Mouse (Mus musculus) thymus, adult 2 months (tissue): Measurements from ENCODE around the gene Dock3. TPM values are rescaled to one million over a fixed set of nuclear protein-coding genes. Genes with fewer than 3 reads are reported as not detected.

ENCODE experiments used
- DNase-seq: peaks from one replicate; pipeline ENCODE4 v3.0.0; 2021
- H3K27ac ChIP-seq: fragments of 200-500 bp; 2 replicates; pipeline ENCODE4 v1.5.1; 2012; ENCODE audit warnings: low read length, control low read depth; ENCODE audit not compliant: control insufficient read depth, insufficient read depth
- H3K27me3 ChIP-seq: fragments of 200-500 bp; 2 replicates; pipeline ENCODE4 v1.6.1; 2012; ENCODE audit warnings: mild to moderate bottlenecking, low read length, moderate library complexity, mixed read lengths; ENCODE audit not compliant: control insufficient read depth, insufficient read depth
- H3K36me3 ChIP-seq: fragments of 200-500 bp; 2 replicates; pipeline ENCODE4 v1.6.1; 2012; ENCODE audit warnings: mild to moderate bottlenecking, low read length, moderate library complexity; ENCODE audit not compliant: control insufficient read depth, insufficient read depth
- H3K4me1 ChIP-seq: fragments of 200-500 bp; replicated peaks from 2 replicates; pipeline ENCODE4 v1.6.1; 2012; ENCODE audit warnings: low read length; ENCODE audit not compliant: control insufficient read depth, insufficient read depth
- H3K4me3 ChIP-seq: fragments of 200-500 bp; 2 replicates; pipeline ENCODE4 v1.5.1; 2012; ENCODE audit warnings: mild to moderate bottlenecking, low read length, control low read depth, moderate library complexity; ENCODE audit not compliant: control insufficient read depth, insufficient read depth
- CTCF ChIP-seq: fragments of 200-500 bp; IDR thresholded peaks from 2 replicates; pipeline ENCODE4 v1.5.1; 2012; ENCODE audit warnings: mild to moderate bottlenecking, control low read depth, low read length, moderate library complexity, borderline replicate concordance; ENCODE audit not compliant: control insufficient read depth, poor library complexity, insufficient read depth; ENCODE audit errors: extremely low read depth
- POLR2A ChIP-seq: fragments of 200-500 bp; IDR thresholded peaks from 2 replicates; pipeline ENCODE4 v1.6.1; 2012; ENCODE audit warnings: mild to moderate bottlenecking, low read length, control low read depth, moderate library complexity; ENCODE audit not compliant: control insufficient read depth, poor library complexity, insufficient read depth; ENCODE audit errors: extremely low read depth
- WGBS: fragments of 180-500 bp; shearing (Covaris S2); methylation state at CpG from one replicate; pipeline ENCODE4 v1.1.7; 2018; 5-methylcytosine and 5-hydroxymethylcytosine counted together
- polyA plus RNA-seq: library from polyadenylated mRNA; depleted of rRNA; stranded (reverse); fragments of >200 nt; gene quantifications from 2 replicates; pipeline ENCODE4 v1.2.3, GENCODE M21; 2012

Gene Dock3
- polyA plus RNA-seq, 1 experiment = 3.2 TPM

DNA sequence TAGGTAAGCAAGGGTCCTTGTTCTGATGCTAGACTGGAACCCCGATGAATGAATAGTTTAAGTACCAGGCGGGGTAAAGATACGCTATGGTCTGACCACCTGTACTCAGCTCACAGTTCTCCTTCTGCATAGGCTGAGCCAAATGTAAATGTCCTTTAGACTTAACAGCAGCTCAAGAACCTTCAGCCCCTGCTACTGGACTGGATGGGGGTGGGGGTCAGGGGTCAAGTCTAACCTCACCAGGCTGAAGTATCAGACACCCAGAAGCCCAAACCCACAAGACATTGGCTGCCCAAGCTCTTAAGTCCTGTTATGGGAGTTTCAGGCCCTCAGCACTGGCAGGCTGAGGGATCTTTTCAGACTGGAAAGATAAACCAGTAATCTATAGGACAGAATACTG is 343.4 kb downstream of the Dock3 start:
- Histone ChIP-seq H3K36me3 (peaks cover 5% of the 10 kb centered on the region; the same call in 1 of the 2 replicates), H3K4me1 (peaks cover 36% of the 10 kb centered on the region), H3K4me3 (no peak overlapping the region), H3K27ac (no peak overlapping the region), H3K27me3 (no peaks in the 10 kb centered on the region)
- WGBS = over 99% methylated on average over 3 of the region's 3 CpGs
- TF ChIP-seq CTCF (no peak), POLR2A (no peak)
- DNase-seq = no peak

DNA sequence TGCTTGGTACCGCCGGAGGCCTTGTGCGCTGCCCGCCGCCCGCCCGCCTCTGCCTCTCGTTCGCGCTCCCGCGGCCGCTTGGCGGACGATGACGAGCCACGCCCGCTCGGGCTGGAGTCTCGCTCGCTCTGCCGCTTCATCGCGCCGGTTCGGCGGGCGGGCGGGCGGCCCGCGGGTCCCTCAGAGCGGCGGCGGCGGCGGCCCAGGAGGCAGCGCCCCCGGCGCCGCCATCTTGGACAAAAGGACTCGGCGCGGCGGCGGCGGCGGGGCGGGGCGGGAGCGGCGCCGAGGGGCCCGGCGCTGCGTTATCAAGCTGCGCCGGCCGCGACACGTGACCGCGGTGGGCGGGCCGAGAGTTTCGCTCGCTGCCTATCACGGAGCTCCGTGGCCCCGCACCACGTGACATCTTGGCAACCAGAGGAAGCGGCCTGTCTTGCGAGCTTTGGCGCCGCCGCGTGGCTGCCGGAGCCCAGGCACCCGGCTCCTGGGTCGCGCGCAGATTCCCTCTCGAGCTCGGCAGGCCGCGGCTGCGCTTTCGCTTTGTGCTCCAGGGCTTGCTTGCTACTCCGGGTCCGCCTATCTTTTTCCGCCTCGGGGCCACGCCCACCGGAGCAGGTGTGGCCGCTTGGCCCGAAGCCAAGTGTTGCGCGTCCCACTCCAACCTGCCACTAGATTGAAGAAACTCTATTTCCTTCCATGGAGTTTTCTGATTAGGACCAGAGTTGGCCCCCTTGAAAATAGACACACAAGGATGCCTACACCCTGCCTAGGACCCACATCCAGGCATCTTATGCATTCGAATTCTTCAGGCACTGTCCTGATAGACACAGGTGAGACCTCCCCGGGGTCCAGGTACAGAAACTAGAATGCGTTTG is 344.6 kb downstream of the Dock3 start, which contains the start of gene Rbm15b:
Gene Rbm15b (minus strand): TSS at position 601 of the 875 bp plus-strand sequence.
- H3K36me3 ChIP-seq = peaks cover 10% of the 10 kb centered on the region; the same call in 1 of the 2 replicates
- H3K27me3 ChIP-seq = no peaks in the 10 kb centered on the region
- WGBS = 2% methylated on average over 98 of the region's 101 CpGs
- peak within 1 kb of the TSS; percentile 57 for H3K4me3 ChIP-seq
- peak; percentile 99 for DNase-seq
- peak within 1 kb of the TSS; percentile 38; the same call in 1 of the 2 replicates for H3K27ac ChIP-seq
- TF ChIP-seq CTCF (peak; percentile 91), POLR2A (peak; percentile 60; the same call in 1 of the 2 replicates)
- peaks cover 39% of the 10 kb centered on the region for H3K4me1 ChIP-seq

DNA sequence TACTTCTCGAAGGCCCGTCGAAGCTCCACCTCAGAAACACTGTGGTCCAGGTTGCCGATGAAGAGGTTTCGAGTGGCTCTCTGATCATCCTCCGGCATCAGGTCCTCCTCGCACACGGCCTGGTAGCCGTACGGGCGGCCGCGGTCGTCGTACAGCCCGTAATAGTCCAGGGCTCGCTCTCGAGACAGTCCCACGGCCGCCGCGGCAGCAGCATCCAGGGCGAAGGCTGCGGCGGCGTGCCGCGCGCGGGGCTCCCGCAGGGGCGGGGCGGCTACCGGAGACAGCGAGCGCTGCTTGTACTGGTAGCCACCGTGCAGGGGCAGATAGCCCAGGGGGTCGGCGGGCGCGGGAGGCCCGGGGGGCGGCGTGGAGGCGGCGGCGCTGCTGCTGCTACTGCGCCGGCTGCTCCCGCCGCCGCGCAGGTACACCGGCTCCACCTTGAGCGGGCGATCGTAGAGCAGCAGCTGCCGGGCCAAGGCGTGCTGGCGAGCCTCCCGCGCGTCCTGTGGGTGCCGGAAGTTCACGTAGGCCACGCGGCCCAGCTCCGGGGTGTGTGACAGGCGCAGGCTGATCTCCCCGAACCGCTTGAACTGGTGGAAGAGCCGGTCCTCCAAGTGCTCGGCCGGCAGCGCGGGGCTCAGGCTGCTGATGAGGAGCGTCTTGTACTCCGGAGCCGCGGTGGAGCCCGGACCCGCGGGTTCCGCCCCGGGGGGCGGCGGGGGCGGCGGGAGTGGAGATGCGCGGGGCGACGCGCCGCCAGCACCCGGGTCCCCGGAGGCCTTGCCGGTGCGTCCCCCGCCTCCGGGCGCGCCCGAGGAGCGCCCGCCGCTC is 345.6 kb downstream of the Dock3 start:
- Histone ChIP-seq H3K27me3 (no peaks in the 10 kb centered on the region), H3K4me3 (peak overlapping the region; percentile 57), H3K36me3 (peaks cover 14% of the 10 kb centered on the region; the same call in 1 of the 2 replicates), H3K27ac (no peak overlapping the region), H3K4me1 (peaks cover 39% of the 10 kb centered on the region)
- 3% methylated on average over 106 of the region's 107 CpGs for WGBS
- TF ChIP-seq POLR2A = no peak
- no peak for TF ChIP-seq CTCF
- peak; percentile 70 for DNase-seq

DNA sequence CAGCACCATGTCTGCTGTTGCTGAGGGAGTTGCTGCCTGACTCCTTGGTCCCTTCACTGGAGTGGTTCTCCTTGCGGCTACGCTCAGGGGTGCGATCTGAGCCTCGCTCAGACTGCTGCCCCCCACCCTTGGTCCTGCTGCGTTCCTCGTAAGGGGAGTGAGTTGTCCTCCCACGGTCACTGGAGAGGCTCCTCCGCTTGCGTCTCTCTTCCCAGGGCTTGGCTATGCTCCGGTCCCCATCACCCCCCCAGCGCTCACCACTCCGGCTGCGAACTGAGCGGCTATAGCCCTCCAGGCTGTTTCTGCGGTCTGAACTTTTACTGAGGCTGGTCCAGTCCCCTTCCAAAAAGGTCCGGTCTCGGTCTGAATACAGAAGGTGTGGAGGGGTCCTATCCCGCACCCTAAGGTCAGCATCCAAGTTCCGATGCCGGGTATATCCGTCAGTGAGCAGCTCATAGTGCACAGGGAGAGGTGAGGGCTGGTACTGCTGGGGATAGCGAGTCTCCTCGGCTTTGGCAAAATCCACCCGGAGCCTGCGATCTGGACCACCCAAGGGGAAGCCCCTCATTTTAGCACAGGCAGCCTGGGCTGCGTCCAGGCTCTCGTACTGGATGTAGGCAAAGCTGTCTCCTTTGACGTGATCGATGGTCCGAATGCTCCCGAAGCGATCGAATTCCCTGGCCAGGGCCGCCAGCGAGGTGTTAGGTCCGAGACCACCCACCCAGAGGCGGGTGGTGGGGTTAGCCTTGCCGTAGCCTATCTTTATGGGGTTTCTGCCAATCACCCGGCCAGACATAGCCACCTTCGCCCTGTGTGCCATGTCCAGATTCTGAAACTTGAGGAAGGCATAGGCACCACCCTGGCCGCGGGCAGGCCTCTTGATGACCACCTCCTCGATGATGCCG is 346.5 kb downstream of the Dock3 start:
- WGBS = 84% methylated on average over 44 of the region's 44 CpGs
- Histone ChIP-seq H3K4me1 (peaks cover 35% of the 10 kb centered on the region), H3K27me3 (no peaks in the 10 kb centered on the region), H3K27ac (no peak overlapping the region), H3K4me3 (peak overlapping the region; percentile 57), H3K36me3 (peaks cover 14% of the 10 kb centered on the region; the same call in 1 of the 2 replicates)
- TF ChIP-seq POLR2A (no peak), CTCF (no peak)
- no peak for DNase-seq

DNA sequence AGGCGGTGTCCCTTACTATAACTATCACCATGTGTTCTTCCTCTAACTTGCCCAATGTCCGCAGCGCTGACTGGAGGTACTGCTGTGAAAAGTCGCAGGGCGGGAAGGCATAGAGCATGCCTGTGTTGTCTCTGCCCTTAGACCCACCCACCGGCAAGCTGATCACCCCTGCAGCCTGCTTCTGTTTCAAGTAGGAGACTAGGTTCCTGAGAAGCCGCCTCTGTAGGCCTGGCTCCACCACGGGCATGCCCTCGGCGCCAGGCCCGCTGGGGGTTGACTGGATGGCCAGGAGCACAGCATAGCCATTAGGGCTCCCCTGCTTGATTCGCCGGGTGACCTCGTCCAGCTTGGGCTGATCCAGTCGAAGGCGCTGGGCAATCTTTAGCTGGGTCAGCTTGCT is 347.4 kb downstream of the Dock3 start:
- Histone ChIP-seq H3K27me3 (no peaks in the 10 kb centered on the region), H3K4me3 (no peak overlapping the region), H3K4me1 (peaks cover 34% of the 10 kb centered on the region), H3K27ac (no peak overlapping the region), H3K36me3 (peaks cover 17% of the 10 kb centered on the region)
- no peak for TF ChIP-seq POLR2A
- no peak for TF ChIP-seq CTCF
- no peak for DNase-seq
- 53% methylated on average over 16 of the region's 16 CpGs for WGBS
